Mouse (Mus musculus) G1E-ER4 (cell line): ENCODE results near the gene Slc35g2. TPM values are rescaled to one million over a fixed set of nuclear protein-coding genes. Genes with fewer than 3 reads are reported as not detected.

Experiments used
- GATA1 ChIP-seq: IDR thresholded peaks from one replicate; pipeline ENCODE4 v1.8.0; 2012; ENCODE audit warnings: low read length, inconsistent platforms
- polyA plus RNA-seq: library from polyadenylated mRNA; stranded (reverse); fragments of >175 nt; gene quantifications from 2 replicates; pipeline ENCODE4 v1.2.3, GENCODE M21; 2012

Slc35g2 gene
- polyA plus RNA-seq, 1 experiment = not detected

GRCm38 (mm10) chr9:100531296-100531695 lies 39.6 kb downstream of the Slc35g2 start:
- no peak for TF ChIP-seq GATA1

GRCm38 (mm10) chr9:100525225-100525624 lies 45.7 kb downstream of the Slc35g2 start:
- peak; percentile 59 for TF ChIP-seq GATA1

DNA sequence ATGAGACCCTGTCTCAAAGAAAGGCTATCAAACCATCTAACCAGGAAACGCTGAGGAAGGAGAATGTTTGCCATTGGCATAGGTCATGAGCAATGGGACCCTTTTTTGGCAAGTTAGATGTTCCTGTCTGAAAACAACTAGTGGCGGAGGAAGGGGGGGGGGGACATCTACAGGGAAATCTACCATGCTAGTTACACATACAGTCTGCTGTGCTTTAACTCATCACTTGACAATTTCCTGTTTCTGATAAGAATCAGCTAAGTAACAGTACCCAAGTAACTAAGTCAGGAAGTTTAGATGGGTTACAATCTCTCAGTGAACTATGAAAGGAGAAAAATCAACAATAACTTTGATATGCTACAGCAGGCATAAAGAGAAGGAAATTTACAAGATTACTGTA lies 48.9 kb downstream of the Slc35g2 start:
- TF ChIP-seq GATA1 = no peak

GRCm38 (mm10) chr9:100520586-100520985 lies 50.3 kb downstream of the Slc35g2 start:
- TF ChIP-seq GATA1 = no peak

GRCm38 (mm10) chr9:100520012-100520411 lies 50.9 kb downstream of the Slc35g2 start:
- no peak for TF ChIP-seq GATA1

DNA sequence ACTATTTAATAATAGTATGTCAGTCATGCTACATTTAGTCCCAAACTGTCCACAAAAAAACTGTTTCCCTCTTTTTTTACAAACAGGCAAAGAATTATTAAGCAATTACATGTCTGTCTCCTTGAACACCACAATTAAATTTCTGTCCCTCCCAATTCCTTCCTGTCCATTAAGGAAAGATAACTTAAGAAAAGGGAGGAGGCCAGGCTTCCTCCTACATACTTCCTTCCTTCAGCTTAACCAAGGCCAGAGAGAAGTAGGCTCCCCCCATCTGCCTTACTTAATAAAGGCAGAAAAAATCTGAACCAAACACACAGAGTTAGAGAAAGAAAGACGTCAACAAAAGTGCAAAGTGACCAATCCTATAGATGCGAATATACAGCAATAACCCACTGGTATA lies 63.3 kb downstream of the Slc35g2 start:
- TF ChIP-seq GATA1 = no peak

- no peak for TF ChIP-seq GATA1
Observed at GRCm38 (mm10) chr9:100506652-100507051, 64.2 kb downstream of the Slc35g2 start.

DNA sequence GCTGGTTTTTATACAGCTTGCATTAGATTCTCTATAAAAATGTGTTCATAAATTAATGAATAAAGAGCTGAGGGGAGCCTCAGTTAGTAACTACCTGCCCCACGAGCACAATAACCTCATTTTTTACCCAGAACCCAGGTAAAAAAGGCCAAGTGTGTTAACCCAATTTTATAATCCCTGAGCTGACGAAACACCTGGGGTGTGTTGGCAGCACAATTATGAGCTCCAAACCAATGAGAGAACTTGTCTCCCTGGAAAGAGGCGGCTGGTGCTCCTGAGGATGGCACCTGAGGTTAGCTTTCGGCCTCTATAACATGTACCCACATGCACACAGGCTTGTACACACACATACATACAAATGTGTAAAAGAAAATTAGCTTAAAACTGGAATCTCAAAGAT lies 65.4 kb downstream of the Slc35g2 start:
- no peak for TF ChIP-seq GATA1

Other genes starting within 250 kb of the Slc35g2 start
- 0.99 and 1.2 TPM in 2 replicates for gene Il20rb, start 84.3 kb downstream of the Slc35g2 start, polyA plus RNA-seq
- gene Nck1, start 25.0 kb downstream of the Slc35g2 start, polyA plus RNA-seq = 2.6 and 4.2 TPM in 2 replicates
- gene Stag1, start 26.7 kb upstream of the Slc35g2 start, polyA plus RNA-seq = 5.4 and 7.5 TPM in 2 replicates